Mouse (Mus musculus): ENCODE results near the gene Ddc.

Ddc gene

GRCm38 (mm10) chr11:11897645-11898357, at the start of gene Ddc:
Gene Ddc, minus strand, starts transcription at chr11:11898144.
- DNase-seq, result no peak

DNA sequence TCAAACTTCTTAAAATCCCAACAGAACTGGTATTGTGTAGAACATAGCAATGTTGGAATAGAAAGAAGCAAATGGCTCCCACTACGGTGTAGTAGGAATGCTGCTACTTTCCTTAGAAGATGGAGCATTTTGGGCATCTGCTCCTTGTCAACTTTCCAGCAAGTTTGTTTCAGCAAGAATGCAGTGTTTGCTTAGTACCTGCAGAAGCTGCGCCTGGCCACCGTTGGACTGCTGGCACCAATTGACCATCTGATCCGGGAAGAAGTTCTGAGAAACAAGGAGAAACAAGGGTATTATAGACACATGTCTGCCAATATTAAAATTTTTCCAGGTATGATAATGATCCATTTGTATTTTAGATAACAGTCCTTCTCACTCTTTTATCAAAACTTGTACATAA, 47.8 kb upstream of the Ddc start:
- DNase-seq, result no peak

- DNase-seq, result no peak
Measured at GRCm38 (mm10) chr11:11944814-11945213, 46.9 kb upstream of the Ddc start.

GRCm38 (mm10) chr11:11944082-11944349, 46.1 kb upstream of the Ddc start:
- no peak for DNase-seq

- DNase-seq, result no peak
Measured at GRCm38 (mm10) chr11:11943240-11944081, 45.5 kb upstream of the Ddc start.

- DNase-seq, result no peak
Measured at GRCm38 (mm10) chr11:11942320-11943217, 44.6 kb upstream of the Ddc start.

DNA sequence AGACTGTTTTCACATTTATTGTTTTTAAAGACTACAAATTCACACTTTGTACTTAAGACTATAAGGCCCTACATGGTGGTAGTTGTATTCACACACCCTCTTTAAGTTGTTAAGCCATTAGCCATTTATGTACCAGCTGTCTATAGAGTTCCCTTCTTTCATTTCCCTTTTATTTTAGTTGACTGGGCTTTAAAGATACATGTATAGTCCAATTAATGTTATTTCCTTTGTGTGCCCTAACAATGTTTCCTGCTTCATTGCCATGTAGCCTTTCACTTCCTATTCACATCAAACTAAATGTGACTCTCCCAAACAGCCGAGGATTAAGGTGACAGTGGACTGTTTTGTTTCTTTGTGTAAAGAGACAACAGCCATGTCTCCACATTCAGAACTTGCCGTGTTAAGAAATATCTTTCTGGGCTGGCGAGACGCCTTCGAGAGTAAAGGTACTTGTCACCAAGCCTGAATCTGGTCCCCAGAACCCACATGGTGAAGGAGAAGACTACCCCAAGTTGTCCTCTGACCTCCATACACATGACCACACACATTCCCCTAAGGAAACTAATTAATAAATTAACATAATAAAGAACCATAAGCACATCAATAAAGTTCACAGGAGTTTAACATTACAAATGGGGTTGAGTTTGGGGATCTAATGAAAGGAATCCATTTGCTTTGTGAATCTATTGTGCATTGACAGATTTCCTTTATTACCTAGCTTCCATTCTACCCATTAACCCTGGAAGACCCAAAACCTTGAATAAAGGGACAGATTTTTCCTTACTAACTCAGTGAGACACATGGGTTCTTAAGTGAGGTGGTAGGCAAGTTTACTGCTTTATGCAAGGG, 43.1 kb upstream of the Ddc start:
- no peak for DNase-seq

DNA sequence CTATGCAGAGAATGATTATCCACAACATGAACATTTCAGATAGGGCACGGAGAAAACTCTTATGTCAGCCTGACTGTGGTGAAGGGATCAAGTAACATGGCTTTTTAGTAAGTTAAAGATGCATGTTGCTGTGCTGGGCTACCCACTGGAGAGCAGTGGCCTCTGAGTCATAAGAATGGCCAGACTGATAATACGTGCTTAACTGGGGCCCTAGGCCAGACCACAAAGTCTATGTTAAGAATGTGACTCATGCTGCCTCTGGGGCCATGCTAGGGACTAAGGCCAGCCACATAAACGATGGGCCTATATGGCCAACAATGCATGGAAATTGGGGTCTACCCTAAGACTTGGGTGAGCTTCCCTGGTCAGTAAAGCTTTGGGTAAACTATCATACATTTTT, 41.7 kb upstream of the Ddc start:
- no peak for DNase-seq

DNA sequence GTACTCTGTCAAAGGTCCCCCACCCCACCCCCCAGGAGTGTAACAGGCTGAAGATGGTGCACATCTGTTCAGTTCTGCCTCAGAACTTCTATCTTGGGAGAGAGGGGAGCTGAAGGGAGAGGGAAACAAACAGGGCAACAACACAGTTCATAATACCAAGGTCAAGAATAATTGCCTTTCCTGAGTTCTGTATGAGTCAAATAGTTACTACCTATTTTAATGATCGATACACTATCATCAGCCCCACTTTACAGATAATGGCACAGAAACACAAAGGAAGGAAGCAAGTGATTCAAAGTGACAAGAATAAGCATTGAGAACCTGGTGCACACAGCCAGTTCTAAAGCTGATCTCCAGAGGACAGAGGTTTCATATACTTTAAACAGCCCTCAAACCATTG, 40.6 kb upstream of the Ddc start:
- DNase-seq, result no peak

DNA sequence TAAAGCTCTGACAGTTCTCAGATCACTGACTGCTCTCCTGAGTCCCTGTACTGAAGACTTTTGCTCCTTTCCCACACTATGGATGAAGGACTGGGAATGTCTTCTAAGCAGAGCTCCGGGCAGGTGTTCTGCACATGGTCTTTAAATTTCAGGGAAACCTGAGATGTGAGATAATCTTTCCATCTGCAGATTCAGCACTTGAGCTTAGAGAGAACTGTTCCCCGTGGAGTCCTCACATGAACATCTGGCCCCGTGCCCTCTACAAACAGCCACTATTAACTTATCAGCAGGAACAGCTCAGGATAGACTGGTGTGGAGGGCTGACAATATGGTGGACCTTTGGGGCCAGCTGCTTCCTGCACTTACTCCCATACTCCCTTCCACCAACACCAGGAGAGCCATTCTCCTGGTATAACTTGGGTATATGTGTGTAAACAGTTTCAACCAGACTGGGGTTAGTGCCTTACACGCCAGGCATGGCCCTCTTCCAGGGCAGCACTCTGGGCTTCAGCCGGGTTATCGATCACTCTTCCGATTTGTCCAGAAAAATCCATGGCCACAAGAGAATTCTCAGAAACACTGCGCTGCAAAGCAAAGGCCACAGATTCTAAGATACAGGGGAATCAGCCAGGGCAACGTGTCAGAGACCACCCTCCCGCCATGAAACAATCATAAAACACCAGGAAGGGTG, 39.5 kb upstream of the Ddc start:
- DNase-seq, result no peak

GRCm38 (mm10) chr11:11934808-11935207, 36.9 kb upstream of the Ddc start:
- no peak for DNase-seq

GRCm38 (mm10) chr11:11932102-11932789, 34.3 kb upstream of the Ddc start:
- no peak for DNase-seq

DNA sequence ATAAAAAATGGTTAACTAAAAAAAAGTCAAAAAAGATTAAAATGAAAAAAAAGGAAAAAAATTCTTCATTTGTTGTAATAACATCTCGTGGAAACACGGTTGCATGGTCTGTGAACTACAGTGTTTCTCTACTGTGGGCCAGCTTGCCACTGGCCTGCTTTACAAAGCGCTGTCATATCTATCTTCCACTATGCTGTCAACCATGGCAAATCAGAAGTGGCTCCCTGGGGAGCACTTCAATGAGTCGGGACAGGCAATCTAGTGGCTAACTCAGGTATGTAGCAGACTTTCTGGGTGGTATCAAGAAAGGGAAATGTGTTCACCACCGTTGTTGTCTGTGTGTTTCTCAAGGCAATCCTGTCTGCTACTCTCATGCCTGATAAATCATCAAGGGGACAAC, 33.7 kb upstream of the Ddc start:
- DNase-seq, result no peak

- DNase-seq, result no peak
Measured at GRCm38 (mm10) chr11:11930527-11930926, 32.6 kb upstream of the Ddc start.

DNA sequence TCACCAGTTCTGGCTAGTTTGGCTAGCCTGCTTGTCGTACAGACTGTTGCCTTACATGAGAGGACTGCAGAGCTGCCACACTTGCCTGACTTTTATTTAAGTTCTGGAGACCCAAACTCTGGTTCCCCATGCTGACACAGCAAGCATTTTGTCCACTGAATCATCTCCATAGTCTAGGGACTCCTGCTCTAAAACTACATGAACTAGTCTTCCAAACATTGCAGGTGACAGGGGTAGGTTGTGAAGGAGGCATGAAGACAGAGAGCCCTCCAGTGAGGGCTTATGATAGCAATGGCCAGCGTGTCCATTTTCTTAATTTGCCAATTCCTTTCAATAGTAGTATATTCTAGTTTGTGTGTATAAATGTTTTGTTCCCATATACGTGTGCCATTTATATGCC, 31.1 kb upstream of the Ddc start:
- DNase-seq, result no peak

DNA sequence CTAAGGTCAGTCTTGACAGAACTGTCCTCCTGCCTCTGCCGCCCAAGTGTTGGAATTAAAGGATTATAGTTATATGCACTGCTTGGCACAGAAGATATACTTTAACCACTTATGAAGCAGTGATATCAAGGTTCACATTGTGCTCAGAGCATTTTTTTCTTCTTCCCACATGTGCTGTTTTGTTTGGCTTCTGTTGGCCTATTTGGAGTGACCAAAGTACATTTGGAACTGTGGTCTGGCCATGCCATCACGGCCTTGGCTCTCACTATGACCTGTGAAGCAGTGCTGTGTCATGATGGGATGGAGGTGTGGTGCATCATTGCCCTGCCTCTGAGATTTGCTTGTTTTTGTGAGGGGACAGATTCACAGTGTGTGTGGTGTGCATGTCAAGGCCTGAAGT, 30.6 kb upstream of the Ddc start:
- no peak for DNase-seq

DNA sequence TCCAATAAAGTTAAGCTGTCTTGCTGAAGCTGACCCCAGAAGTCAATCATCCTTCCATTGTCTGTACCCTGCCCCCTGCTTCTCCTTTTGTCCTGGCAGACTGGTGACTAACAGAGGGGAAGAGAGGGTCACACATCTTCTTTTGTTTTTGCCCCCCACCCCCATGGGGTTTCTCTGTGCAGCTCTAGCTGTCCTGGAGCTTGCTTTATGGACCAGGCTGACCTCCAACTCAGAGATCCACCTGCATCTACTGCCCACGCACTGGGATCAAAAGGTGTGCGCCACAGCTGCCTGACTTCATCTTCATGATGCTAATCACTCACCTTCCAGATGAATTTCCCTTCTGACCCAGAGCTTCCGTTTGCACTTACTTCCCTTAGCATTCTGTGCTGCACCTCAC, 26.0 kb upstream of the Ddc start:
- no peak for DNase-seq

DNA sequence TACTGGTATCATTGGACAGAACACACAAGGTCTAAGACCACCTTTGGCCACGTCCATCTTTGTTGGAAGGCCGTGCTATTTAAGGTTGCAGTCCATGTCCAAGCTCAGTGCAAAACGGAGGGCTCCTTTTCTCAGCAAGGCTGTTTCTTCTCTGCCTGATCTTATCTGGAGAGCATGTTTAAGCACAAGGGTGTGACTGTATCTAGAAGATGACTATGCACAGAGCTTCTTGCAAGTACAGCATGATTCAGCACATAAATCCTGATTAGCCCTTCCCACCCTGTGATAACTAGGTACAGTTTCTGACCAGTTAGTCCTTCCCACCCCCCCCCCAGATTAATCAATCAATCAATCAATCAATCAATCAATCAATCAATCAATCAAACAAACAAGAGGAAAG, 25.4 kb upstream of the Ddc start:
- no peak for DNase-seq

GRCm38 (mm10) chr11:11922106-11922505, 24.2 kb upstream of the Ddc start:
- DNase-seq, result no peak

DNA sequence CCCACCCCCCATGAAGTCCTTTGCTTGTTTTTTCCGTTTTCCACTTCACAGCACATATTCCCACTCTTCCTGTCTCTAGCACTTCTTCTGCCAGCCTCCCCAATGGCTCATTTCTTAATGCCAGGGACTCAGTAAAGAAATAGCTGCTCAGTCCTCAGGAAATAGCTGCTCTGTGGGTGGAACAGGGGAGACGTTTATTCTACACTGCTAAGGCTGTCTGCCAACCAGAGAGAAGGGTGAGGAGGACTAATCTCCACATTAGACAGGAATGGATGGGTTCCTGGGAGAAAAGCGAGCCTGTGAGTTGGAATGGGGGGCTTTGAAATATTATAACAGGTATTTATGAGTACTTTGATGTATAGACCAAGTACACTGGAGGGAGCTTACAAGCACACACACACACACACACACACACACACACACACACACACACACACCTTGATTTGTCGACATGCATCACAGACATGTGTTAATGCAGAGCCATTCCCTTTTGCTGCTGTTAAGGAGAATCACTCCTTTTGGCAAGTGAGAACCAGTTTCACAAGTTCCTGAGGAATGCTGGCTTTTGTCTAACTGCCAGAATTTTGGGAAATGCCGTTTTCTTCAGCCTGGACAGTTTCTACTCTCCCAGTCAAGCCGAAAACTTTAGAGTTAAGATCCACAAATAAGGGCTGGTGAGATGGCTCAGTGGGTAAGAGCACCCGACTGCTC, 9.9 kb upstream of the Ddc start:
- no peak for DNase-seq

DNA sequence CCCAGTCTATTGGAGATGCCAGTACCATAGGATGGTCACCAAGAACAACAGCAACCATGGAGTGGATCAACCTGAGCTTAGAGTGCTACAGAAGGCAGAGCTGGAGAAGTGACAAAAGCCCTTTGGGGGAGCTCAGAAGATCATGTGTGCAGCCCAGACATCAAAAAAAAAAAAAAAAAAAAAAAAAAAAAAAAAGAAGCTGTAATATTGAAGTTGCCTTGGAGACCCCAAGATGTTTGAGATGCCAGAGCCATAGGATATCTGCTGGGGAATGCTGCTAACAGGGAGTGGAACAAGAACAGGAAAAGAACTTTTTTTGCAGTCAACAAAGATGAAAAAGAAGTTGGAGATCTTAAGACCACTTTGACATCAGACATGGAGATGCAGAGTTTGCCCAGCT, 7.6 kb upstream of the Ddc start:
- no peak for DNase-seq

Data from right cerebral cortex, postnatal 4 days (tissue).